Mouse (Mus musculus) lung, adult 2 months (tissue): ENCODE measurements at regions not wholly inside any gene's neighbourhood (a gene's known extent, or its start where the extent isn't known, plus 50 kb on each side); places are given as distances from the start of the nearest gene placed in this dataset.

Experiments
- CTCF ChIP-seq: fragments of 200-500 bp; IDR thresholded peaks from 2 replicates; pipeline ENCODE4 v1.5.1; 2011; ENCODE audit warnings: mild to moderate bottlenecking, low read length, control low read depth; ENCODE audit not compliant: insufficient read depth
- POLR2A ChIP-seq: fragments of 200-500 bp; IDR thresholded peaks from 2 replicates; pipeline ENCODE4 v1.6.1; 2011; ENCODE audit warnings: low read depth, mild to moderate bottlenecking, control low read depth, low read length, borderline replicate concordance; ENCODE audit errors: extremely low read depth

GRCm38 (mm10) chrX:12285976-12286909, 126.1 kb upstream of the Bcor start:
- TF ChIP-seq CTCF = no peak
- no peak for TF ChIP-seq POLR2A
